Mouse (Mus musculus): ENCODE data around the gene Rhobtb1. TPM values are rescaled to one million over a fixed set of nuclear protein-coding genes. Genes with fewer than 3 reads are reported as not detected.

The Rhobtb1 gene
- polyA plus RNA-seq, 1 experiment = 12.8 TPM

GRCm38 (mm10) chr10:69207481-69207880 is 56.2 kb downstream of the Rhobtb1 start:
- Histone ChIP-seq H3K27ac (ENCODE audit: insufficient read depth, low read depth, low read length) (no peak overlapping the region), H3K4me1 (ENCODE audit: control insufficient read depth, insufficient read depth, low read length) (peaks cover 14% of the 10 kb centered on the region), H3K4me3 (ENCODE audit: insufficient read depth, low read length) (no peak overlapping the region)
- TF ChIP-seq POLR2A (IDR thresholded peaks at IDR 0.05; ENCODE audit: borderline replicate concordance, low read depth, low read length) = no peak

- Histone ChIP-seq H3K4me3 (ENCODE audit: insufficient read depth, low read length) (no peak overlapping the region), H3K4me1 (ENCODE audit: control insufficient read depth, insufficient read depth, low read length) (peaks cover 14% of the 10 kb centered on the region), H3K27ac (ENCODE audit: insufficient read depth, low read depth, low read length) (no peak overlapping the region)
- TF ChIP-seq POLR2A (IDR thresholded peaks at IDR 0.05; ENCODE audit: borderline replicate concordance, low read depth, low read length) = no peak
Measured at GRCm38 (mm10) chr10:69207981-69208630, 56.9 kb downstream of the Rhobtb1 start.

- TF ChIP-seq POLR2A (IDR thresholded peaks at IDR 0.05; ENCODE audit: borderline replicate concordance, low read depth, low read length) (no peak), CTCF (IDR thresholded peaks at IDR 0.05; ENCODE audit: low read depth, low read length) (no peak)
- H3K4me1 ChIP-seq (ENCODE audit: control insufficient read depth, insufficient read depth, low read length) = peaks cover 15% of the 10 kb centered on the region
- H3K27ac ChIP-seq (ENCODE audit: insufficient read depth, low read depth, low read length) = no peak overlapping the region
- H3K4me3 ChIP-seq (ENCODE audit: insufficient read depth, low read length) = no peak overlapping the region
Measured at GRCm38 (mm10) chr10:69208705-69209104, 57.5 kb downstream of the Rhobtb1 start.

GRCm38 (mm10) chr10:69210006-69210405 is 58.8 kb downstream of the Rhobtb1 start:
- H3K4me1 ChIP-seq (ENCODE audit: control insufficient read depth, insufficient read depth, low read length) = peaks cover 17% of the 10 kb centered on the region
- no peak overlapping the region for H3K4me3 ChIP-seq (ENCODE audit: insufficient read depth, low read length)
- H3K27ac ChIP-seq (ENCODE audit: insufficient read depth, low read depth, low read length) = no peak overlapping the region
- no peak for TF ChIP-seq POLR2A (IDR thresholded peaks at IDR 0.05; ENCODE audit: borderline replicate concordance, low read depth, low read length)
- no peak for TF ChIP-seq CTCF (IDR thresholded peaks at IDR 0.05; ENCODE audit: low read depth, low read length)

- Histone ChIP-seq H3K4me3 (ENCODE audit: insufficient read depth, low read length) (no peak overlapping the region), H3K27ac (ENCODE audit: insufficient read depth, low read depth, low read length) (no peak overlapping the region), H3K4me1 (ENCODE audit: control insufficient read depth, insufficient read depth, low read length) (peaks cover 17% of the 10 kb centered on the region)
- TF ChIP-seq CTCF (IDR thresholded peaks at IDR 0.05; ENCODE audit: low read depth, low read length) = no peak
- no peak for TF ChIP-seq POLR2A (IDR thresholded peaks at IDR 0.05; ENCODE audit: borderline replicate concordance, low read depth, low read length)
Measured at GRCm38 (mm10) chr10:69210659-69211058, 59.4 kb downstream of the Rhobtb1 start.

- no peak for TF ChIP-seq POLR2A (IDR thresholded peaks at IDR 0.05; ENCODE audit: borderline replicate concordance, low read depth, low read length)
- no peak for TF ChIP-seq CTCF (IDR thresholded peaks at IDR 0.05; ENCODE audit: low read depth, low read length)
- Histone ChIP-seq H3K4me3 (ENCODE audit: insufficient read depth, low read length) (peak overlapping the region; percentile 88), H3K4me1 (ENCODE audit: control insufficient read depth, insufficient read depth, low read length) (peaks cover 17% of the 10 kb centered on the region), H3K27ac (ENCODE audit: insufficient read depth, low read depth, low read length) (peak overlapping the region; percentile 88)
Measured at GRCm38 (mm10) chr10:69211560-69211959, 60.3 kb downstream of the Rhobtb1 start.

- H3K27ac ChIP-seq (ENCODE audit: insufficient read depth, low read depth, low read length) = peak overlapping the region; percentile 88
- TF ChIP-seq CTCF (IDR thresholded peaks at IDR 0.05; ENCODE audit: low read depth, low read length) (no peak), POLR2A (IDR thresholded peaks at IDR 0.05; ENCODE audit: borderline replicate concordance, low read depth, low read length) (no peak)
- peak overlapping the region; percentile 88 for H3K4me3 ChIP-seq (ENCODE audit: insufficient read depth, low read length)
- peaks cover 17% of the 10 kb centered on the region for H3K4me1 ChIP-seq (ENCODE audit: control insufficient read depth, insufficient read depth, low read length)
Measured at GRCm38 (mm10) chr10:69211976-69212375, 60.7 kb downstream of the Rhobtb1 start.

GRCm38 (mm10) chr10:69212542-69213440 is 61.6 kb downstream of the Rhobtb1 start, which contains the start of gene A930033H14Rik:
TSS of gene A930033H14Rik (minus strand) at chr10:69213098.
- Histone ChIP-seq H3K27ac (ENCODE audit: insufficient read depth, low read depth, low read length) (peak within 1 kb of the TSS; percentile 88), H3K4me1 (ENCODE audit: control insufficient read depth, insufficient read depth, low read length) (peaks cover 23% of the 10 kb centered on the region), H3K4me3 (ENCODE audit: insufficient read depth, low read length) (peak within 1 kb of the TSS; percentile 88)
- no peak for TF ChIP-seq CTCF (IDR thresholded peaks at IDR 0.05; ENCODE audit: low read depth, low read length)
- TF ChIP-seq POLR2A (IDR thresholded peaks at IDR 0.05; ENCODE audit: borderline replicate concordance, low read depth, low read length) = 0 out of 2 replicates have a peak, but pooled peaks have one; percentile 6

GRCm38 (mm10) chr10:69213451-69213877 is 62.2 kb downstream of the Rhobtb1 start:
- Histone ChIP-seq H3K27ac (ENCODE audit: insufficient read depth, low read depth, low read length) (peak overlapping the region; percentile 82; the same call in 1 of the 2 replicates), H3K4me3 (ENCODE audit: insufficient read depth, low read length) (peak overlapping the region; percentile 88), H3K4me1 (ENCODE audit: control insufficient read depth, insufficient read depth, low read length) (peaks cover 23% of the 10 kb centered on the region)
- TF ChIP-seq CTCF (IDR thresholded peaks at IDR 0.05; ENCODE audit: low read depth, low read length) (no peak), POLR2A (IDR thresholded peaks at IDR 0.05; ENCODE audit: borderline replicate concordance, low read depth, low read length) (no peak)

GRCm38 (mm10) chr10:69213986-69214385 is 62.8 kb downstream of the Rhobtb1 start:
- no peak for TF ChIP-seq POLR2A (IDR thresholded peaks at IDR 0.05; ENCODE audit: borderline replicate concordance, low read depth, low read length)
- TF ChIP-seq CTCF (IDR thresholded peaks at IDR 0.05; ENCODE audit: low read depth, low read length) = no peak
- no peak overlapping the region for H3K27ac ChIP-seq (ENCODE audit: insufficient read depth, low read depth, low read length)
- H3K4me1 ChIP-seq (ENCODE audit: control insufficient read depth, insufficient read depth, low read length) = peaks cover 23% of the 10 kb centered on the region
- H3K4me3 ChIP-seq (ENCODE audit: insufficient read depth, low read length) = peak overlapping the region; percentile 88
